Mouse (Mus musculus) monocyte, adult 5-6 weeks (primary cell): ENCODE results near the gene Abcc10. TPM values are rescaled to one million over a fixed set of nuclear protein-coding genes. Genes with fewer than 3 reads are reported as not detected.
A peak's percentile ranks its signal among the peaks of the same experiment; 100 is the strongest.

Experiments
- ATAC-seq: fragments of 153-309, 156-312 bp; replicated peaks from 2 replicates; pipeline ENCODE4 v1.8.0; 2017; ENCODE audit warnings: mild to moderate bottlenecking; ENCODE audit not compliant: low TSS enrichment, insufficient number of reproducible peaks, severe bottlenecking, poor library complexity, low FRiP score
- total RNA-seq: library from RNA; stranded (forward); fragments of 200-1000, 200-491, 200-594 nt; gene quantifications from 3 replicates; pipeline ENCODE4 v1.2.3, GENCODE M21; 2017

Abcc10 gene
- total RNA-seq, 1 experiment from 2014 or later, result 3.0 TPM

- ATAC-seq, result no peak
Observed at GRCm38 (mm10) chr17:46266986-46267385, 61.2 kb downstream of the Abcc10 start.

- ATAC-seq, result peak; percentile 60
Observed at GRCm38 (mm10) chr17:46265918-46266618, 62.1 kb downstream of the Abcc10 start.

GRCm38 (mm10) chr17:46265502-46265901 is 62.6 kb downstream of the Abcc10 start:
- no peak for ATAC-seq

- no peak for ATAC-seq
Observed at GRCm38 (mm10) chr17:46262201-46262694, 65.9 kb downstream of the Abcc10 start.

- no peak for ATAC-seq
Observed at GRCm38 (mm10) chr17:46259675-46260074, 68.5 kb downstream of the Abcc10 start.

GRCm38 (mm10) chr17:46258279-46259053 is 69.7 kb downstream of the Abcc10 start:
- no peak for ATAC-seq

GRCm38 (mm10) chr17:46255147-46255546 is 73.0 kb downstream of the Abcc10 start:
- no peak for ATAC-seq

GRCm38 (mm10) chr17:46254106-46254505 is 74.0 kb downstream of the Abcc10 start:
- ATAC-seq, result no peak

GRCm38 (mm10) chr17:46253452-46254084 is 74.6 kb downstream of the Abcc10 start, which contains the start of gene Lrrc73:
Gene Lrrc73 (plus strand): TSS chr17:46253531.
- ATAC-seq, result peak; percentile 56

Other genes with a start within 250 kb of the Abcc10 start
- 32.5 to 38.0 TPM (median 35.9 TPM) in 3 replicates for gene Mrps18a, start 217.4 kb downstream of the Abcc10 start, total RNA-seq
- gene Rsph9, start 184.1 kb downstream of the Abcc10 start, total RNA-seq, result 1.5 TPM in 1 of 3 replicates, not detected in the others
- 4.2 to 10.8 TPM (median 6.1 TPM) in 3 replicates for gene Mad2l1bp, start 174.8 kb downstream of the Abcc10 start, total RNA-seq
- gene Gtpbp2, start 167.3 kb downstream of the Abcc10 start, total RNA-seq, result 84.1 to 127 TPM (median 93.1 TPM) in 3 replicates
- 7.5 to 15.6 TPM (median 7.7 TPM) in 3 replicates for gene Polh, start 125.7 kb downstream of the Abcc10 start, total RNA-seq
- gene Xpo5, start 125.6 kb downstream of the Abcc10 start, total RNA-seq, result 20.3 to 29.2 TPM (median 21.2 TPM) in 3 replicates
- gene Polr1c, start 80.3 kb downstream of the Abcc10 start, total RNA-seq, result 37.2 to 47.6 TPM (median 42.7 TPM) in 3 replicates
- gene Yipf3, start 80.3 kb downstream of the Abcc10 start, total RNA-seq, result 57.8 to 85.4 TPM (median 76.1 TPM) in 3 replicates
- 0.58 TPM in 1 of 3 replicates, not detected in the others for gene Lrrc73, start 74.8 kb downstream of the Abcc10 start, total RNA-seq
- gene Tjap1, start 45.3 kb downstream of the Abcc10 start, total RNA-seq, result 14.6 to 18.0 TPM (median 18.0 TPM) in 3 replicates
- not detected in 3 replicates for gene Dlk2, start 30.9 kb downstream of the Abcc10 start, total RNA-seq
- 23.5 to 54.0 TPM (median 33.9 TPM) in 3 replicates for gene Zfp318, start 55.4 kb upstream of the Abcc10 start, total RNA-seq
- gene Crip3, start 100.6 kb upstream of the Abcc10 start, total RNA-seq, result not detected in 3 replicates
- gene Slc22a7, start 110.1 kb upstream of the Abcc10 start, total RNA-seq, result not detected in 3 replicates
- under 0.01 to 0.58 TPM (median 0.48 TPM) in 3 replicates for gene Ttbk1, start 159.3 kb upstream of the Abcc10 start, total RNA-seq
- not detected in 3 replicates for gene Dnph1, start 168.4 kb upstream of the Abcc10 start, total RNA-seq
- 4.4 to 7.6 TPM (median 4.9 TPM) in 3 replicates for gene Cul9, start 218.0 kb upstream of the Abcc10 start, total RNA-seq
- 24.8 to 46.0 TPM (median 36.6 TPM) in 3 replicates for gene Srf, start 227.8 kb upstream of the Abcc10 start, total RNA-seq